Mouse (Mus musculus) erythroblast, embryonic 14.5 days (primary cell): Measurements from ENCODE around the gene Wdsub1.
"Not testable (repeated sequence)": the region's sequence is repeated elsewhere in the genome, so short reads cannot be mapped to it uniquely, and the experiment has no call there.

ENCODE experiments used
- GATA1 ChIP-seq: IDR thresholded peaks from 2 replicates; pipeline ENCODE4 v1.6.1; 2012; ENCODE audit warnings: low read length, inconsistent platforms, mixed read lengths
- TAL1 ChIP-seq: IDR thresholded peaks from 3 replicates; pipeline ENCODE4 v1.6.1; 2012; ENCODE audit warnings: low read length, inconsistent platforms, mixed read lengths

- not testable (repeated sequence) for TF ChIP-seq GATA1, TAL1
Observed at GRCm38 (mm10) chr2:59851885-59852284, 30.5 kb downstream of the Wdsub1 start.
